ENCODE assay signal across 13 mouse cellular contexts in genomic region chr14:25750448-25751015, GRCm38 (mm10). TPM values are rescaled to one million over a fixed set of nuclear protein-coding genes. Genes with fewer than 3 reads are reported as not detected.
DNase-seq lines count a peak whose midpoint lies in the region; ATAC-seq and TF ChIP-seq lines count a peak whose summit lies in the region.
"Had no signal": no experiment of that assay in that cellular context is flagged by ENCODE, and none has a peak within 500 bp of the region (broad histone marks: within the 10 kb centered on the region; RNA-seq: fewer than 3 reads in every experiment).

No protein-coding gene starts in this region.

- no peak for TF ChIP-seq EP300 in liver, postnatal 0 days (IDR thresholded peaks at IDR 0.05; ENCODE audit: low read depth)
- no peak for TF ChIP-seq EP300 in stomach, postnatal 0 days (optimal IDR thresholded peaks at IDR 0.05)

- peaks cover 11% of the 10 kb centered on the region for H3K36me3 ChIP-seq in liver, postnatal 0 days (replicated peaks; ENCODE audit: insufficient read depth, low read length)
- peaks cover 14% of the 10 kb centered on the region; the same call in 1 of the 2 replicates for H3K36me3 ChIP-seq in liver, embryonic 12.5 days
- H3K36me3 ChIP-seq in stomach, postnatal 0 days (ENCODE audit: control insufficient read depth, insufficient read depth, low read length): no peaks in the 10 kb centered on the region
- no peaks in the 10 kb centered on the region for H3K36me3 ChIP-seq in midbrain, embryonic 13.5 days

- no peak overlapping the region for H3K27ac ChIP-seq in liver, postnatal 0 days (ENCODE audit: low read depth)
- H3K27ac ChIP-seq in liver, embryonic 12.5 days: no peak overlapping the region
- H3K27ac ChIP-seq in stomach, postnatal 0 days (replicated peaks): no peak overlapping the region
- no peak overlapping the region for H3K27ac ChIP-seq in midbrain, embryonic 13.5 days
- H3K27ac ChIP-seq: lung, embryonic 15.5 days had no signal

- H3K4me1 ChIP-seq in liver, postnatal 0 days (ENCODE audit: insufficient read depth): peaks cover 36% of the 10 kb centered on the region
- peaks cover 20% of the 10 kb centered on the region for H3K4me1 ChIP-seq in liver, embryonic 12.5 days
- H3K4me1 ChIP-seq in stomach, postnatal 0 days (replicated peaks; ENCODE audit: control insufficient read depth, insufficient read depth): no peaks in the 10 kb centered on the region
- peaks cover 14% of the 10 kb centered on the region for H3K4me1 ChIP-seq in midbrain, embryonic 13.5 days (replicated peaks)

- no peak overlapping the region for H3K4me2 ChIP-seq in liver, postnatal 0 days (ENCODE audit: low read depth, low read length)
- no peak overlapping the region for H3K4me2 ChIP-seq in liver, embryonic 12.5 days
- no peak overlapping the region for H3K4me2 ChIP-seq in stomach, postnatal 0 days (replicated peaks; ENCODE audit: low read depth)
- H3K4me2 ChIP-seq in midbrain, embryonic 13.5 days (replicated peaks): no peak overlapping the region
- H3K4me2 ChIP-seq: lung, embryonic 15.5 days had no signal

- no peaks in the 10 kb centered on the region for H3K9me3 ChIP-seq in liver, postnatal 0 days (ENCODE audit: low read length)
- no peaks in the 10 kb centered on the region for H3K9me3 ChIP-seq in liver, embryonic 12.5 days (replicated peaks)
- H3K9me3 ChIP-seq in stomach, postnatal 0 days (ENCODE audit: control insufficient read depth, low read length): no peaks in the 10 kb centered on the region
- H3K9me3 ChIP-seq in midbrain, embryonic 13.5 days: no peaks in the 10 kb centered on the region
- H3K9me3 ChIP-seq: lung, embryonic 15.5 days had no signal

- H3K9ac ChIP-seq in liver, postnatal 0 days (replicated peaks): 0 out of 2 replicates have a peak overlapping the region, but pooled peaks have one; percentile 27
- no peak overlapping the region for H3K9ac ChIP-seq in liver, embryonic 12.5 days
- no peak overlapping the region for H3K9ac ChIP-seq in stomach, postnatal 0 days (ENCODE audit: low read length)
- no peak overlapping the region for H3K9ac ChIP-seq in midbrain, embryonic 13.5 days (replicated peaks)
- H3K9ac ChIP-seq: lung, embryonic 15.5 days had no signal

- ATAC-seq in liver, postnatal 0 days: no peak
- no peak for ATAC-seq in liver, embryonic 12.5 days
- ATAC-seq in stomach, postnatal 0 days (ENCODE audit: low FRiP score, low TSS enrichment): peak; percentile 58; the same call in 1 of the 2 replicates
- no peak for ATAC-seq in midbrain, embryonic 13.5 days
- ATAC-seq: forebrain, embryonic 16.5 days had no signal

- no peak overlapping the region for H3K4me3 ChIP-seq in liver, postnatal 0 days (ENCODE audit: low read depth, low read length)
- H3K4me3 ChIP-seq in liver, embryonic 12.5 days: no peak overlapping the region
- no peak overlapping the region for H3K4me3 ChIP-seq in stomach, postnatal 0 days (ENCODE audit: low read depth, low read length)
- H3K4me3 ChIP-seq in midbrain, embryonic 13.5 days (replicated peaks): no peak overlapping the region
- H3K4me3 ChIP-seq: lung, embryonic 15.5 days had no signal

- DNase-seq in gastrocnemius, adult 8-10 months (ENCODE audit: low spot score in 2 of 2): peak; percentile 57 to 74
- DNase-seq in gastrocnemius, postnatal 10 days: no peak
- no peak for DNase-seq in liver, postnatal 0 days
- peak; percentile 46 for DNase-seq in gastrocnemius, postnatal 14 days
- DNase-seq in stomach, postnatal 0 days (ENCODE audit: low spot score): no peak
- no peak for DNase-seq in thymus, postnatal 0 days (ENCODE audit: low spot score)
- DNase-seq: cerebellum, adult 9-11 months; kidney, postnatal 14 days; left cerebral cortex, postnatal 4 days had no signal

- WGBS in liver, postnatal 0 days (ENCODE audit: insufficient replicate concordance): 44% methylated on average over 2 of the region's 2 CpGs
- WGBS in liver, embryonic 12.5 days (ENCODE audit: insufficient replicate concordance): 58% methylated on average over 2 of the region's 2 CpGs
- WGBS in stomach, postnatal 0 days: 58% methylated on average over 2 of the region's 2 CpGs
- 82% methylated on average over 2 of the region's 2 CpGs for WGBS in midbrain, embryonic 13.5 days

- no peak for TF ChIP-seq CTCF in liver, postnatal 0 days (IDR thresholded peaks at IDR 0.05; ENCODE audit: low read depth)
- 0 out of 2 replicates have a peak, but pooled peaks have one; percentile 5 for TF ChIP-seq CTCF in stomach, postnatal 0 days (IDR thresholded peaks at IDR 0.05; ENCODE audit: low read depth)

- H3K27me3 ChIP-seq in liver, postnatal 0 days (ENCODE audit: insufficient read depth, low read length): no peaks in the 10 kb centered on the region
- no peaks in the 10 kb centered on the region for H3K27me3 ChIP-seq in liver, embryonic 12.5 days (replicated peaks)
- no peaks in the 10 kb centered on the region for H3K27me3 ChIP-seq in stomach, postnatal 0 days (ENCODE audit: control insufficient read depth, insufficient read depth, low read length)
- H3K27me3 ChIP-seq in midbrain, embryonic 13.5 days: no peaks in the 10 kb centered on the region
- H3K27me3 ChIP-seq: lung, embryonic 15.5 days had no signal

- intact Hi-C loops in gastrocnemius, postnatal 14 days (cut with DNase I; ENCODE audit: low total_unique reads): no loop called here

RNA-seq across cellular contexts. Expression of gene Zcchc24, which starts 18.3 kb away (rescaled TPM):
- total RNA-seq in gastrocnemius, adult 8-10 months (2022): 10 to 100 TPM; 54.4 to 82.7 (median 64.0) TPM
- total RNA-seq in gastrocnemius, postnatal 10 days (2021): 10 to 100 TPM; 65.9 to 66.6 TPM
- polyA plus RNA-seq in liver, postnatal 0 days (2015; fragmentation: Nextera tagmentation; extraction: Ambion mirVana): 13.7 and 13.8 TPM in 2 replicates
- 6.9 and 7.8 TPM in 2 replicates for polyA plus RNA-seq in liver, embryonic 12.5 days (2016; fragmentation: Nextera tagmentation; extraction: Ambion mirVana)
- 10 to 100 TPM; 45.2 to 45.5 TPM for total RNA-seq in gastrocnemius, postnatal 14 days (2021)
- polyA plus RNA-seq in stomach, postnatal 0 days (2015; fragmentation: Nextera tagmentation; extraction: Ambion mirVana): 11.3 and 11.9 TPM in 2 replicates
- polyA plus RNA-seq in thymus, postnatal 0 days (2015; fragmentation: Nextera tagmentation; extraction: Ambion mirVana): 7.6 and 9.0 TPM in 2 replicates
- 7.3 and 9.3 TPM in 2 replicates for polyA plus RNA-seq in midbrain, embryonic 13.5 days (2015; fragmentation: Nextera tagmentation; extraction: Ambion mirVana)

RNA-seq across cellular contexts. Expression of gene Ppif, which starts 56.6 kb away (rescaled TPM):
- total RNA-seq in gastrocnemius, adult 8-10 months (2022): 10 to 100 TPM; 22.9 to 29.3 (median 28.8) TPM
- total RNA-seq in gastrocnemius, postnatal 10 days (2021): 10 to 100 TPM; 35.7 to 39.2 TPM
- 36.0 and 38.4 TPM in 2 replicates for polyA plus RNA-seq in liver, postnatal 0 days (2015; fragmentation: Nextera tagmentation; extraction: Ambion mirVana)
- 46.8 and 48.4 TPM in 2 replicates for polyA plus RNA-seq in liver, embryonic 12.5 days (2016; fragmentation: Nextera tagmentation; extraction: Ambion mirVana)
- 10 to 100 TPM; 40.9 to 51.4 TPM for total RNA-seq in gastrocnemius, postnatal 14 days (2021)
- 66.1 and 74.6 TPM in 2 replicates for polyA plus RNA-seq in stomach, postnatal 0 days (2015; fragmentation: Nextera tagmentation; extraction: Ambion mirVana)
- polyA plus RNA-seq in thymus, postnatal 0 days (2015; fragmentation: Nextera tagmentation; extraction: Ambion mirVana): 30.4 and 37.2 TPM in 2 replicates
- 25.3 and 25.5 TPM in 2 replicates for polyA plus RNA-seq in midbrain, embryonic 13.5 days (2015; fragmentation: Nextera tagmentation; extraction: Ambion mirVana)

Comparison
In these comparisons a context has a peak if more than half of its experiments do, and no peak if none do; other contexts are left out.
1. DNase-seq: peak in gastrocnemius, adult 8-10 months (2 of 2) and gastrocnemius, postnatal 14 days (single experiment); none in gastrocnemius, postnatal 10 days (single experiment), liver, postnatal 0 days (single experiment), stomach, postnatal 0 days (single experiment) and thymus, postnatal 0 days (single experiment).